ENCODE assay signal across 2 mouse cellular contexts in the genomic region with DNA sequence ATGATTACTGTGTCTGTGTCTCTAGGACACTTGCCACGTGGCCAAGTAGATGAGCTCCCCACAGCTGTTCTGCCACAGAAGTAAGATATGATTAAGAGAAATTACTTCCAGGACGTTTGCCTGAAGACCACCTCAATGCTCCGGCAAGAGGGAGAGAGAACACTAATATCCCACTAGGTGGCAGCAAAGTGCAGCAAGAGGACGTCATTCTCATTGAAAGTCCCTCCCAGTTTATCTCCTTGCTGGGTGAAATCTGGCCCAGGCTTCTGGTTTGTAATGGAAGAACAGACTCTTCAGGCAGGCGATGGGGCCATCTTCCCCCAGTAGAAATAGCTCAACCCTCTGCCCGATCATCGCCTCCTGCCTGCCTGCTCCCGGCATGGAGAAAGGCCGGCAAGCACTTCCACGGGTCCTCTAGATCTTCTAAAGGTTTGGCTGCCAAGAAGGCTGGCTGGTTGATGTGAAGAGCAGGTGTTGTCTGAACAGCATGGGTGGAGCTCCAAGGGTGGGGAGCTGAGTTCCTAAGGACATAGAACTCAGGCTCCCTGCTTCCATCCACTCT.
TF ChIP-seq lines count a peak whose summit lies in the region.

No protein-coding gene starts in this region.

TF ChIP-seq in C2C12, 6 proteins besides CTCF, POLR2A, EP300 and RAD21:
- TF ChIP-seq MAX (IDR thresholded peaks at IDR 0.05) (no peak), USF1 (IDR thresholded peaks at IDR 0.05; ENCODE audit: low read depth) (no peak), CEBPB (IDR thresholded peaks at IDR 0.05; ENCODE audit: low read depth) (no peak), FOSL1 (IDR thresholded peaks at IDR 0.05; ENCODE audit: insufficient read depth, low read length, poor library complexity, severe bottlenecking) (no peak), MYOD1 (IDR thresholded peaks at IDR 0.05; ENCODE audit: control insufficient read depth, insufficient read length, low read depth) (no peak), MYOG (IDR thresholded peaks at IDR 0.05; ENCODE audit: control insufficient read depth, extremely low read depth, insufficient read length) (no peak)

TF ChIP-seq in myocyte, 11 proteins besides CTCF, POLR2A, EP300 and RAD21:
- TF ChIP-seq SRF (IDR thresholded peaks at IDR 0.05; ENCODE audit: control insufficient read depth, insufficient read length, low read depth) (no peak), MAX (IDR thresholded peaks at IDR 0.05; ENCODE audit: low read depth) (no peak), CEBPB (IDR thresholded peaks at IDR 0.05; ENCODE audit: insufficient read depth, poor library complexity, severe bottlenecking) (no peak), TCF12 (IDR thresholded peaks at IDR 0.05; ENCODE audit: insufficient read depth, poor library complexity, severe bottlenecking) (no peak), MYOG (IDR thresholded peaks at IDR 0.05; ENCODE audit: control insufficient read depth in 1 of 3, insufficient read depth in 1 of 3, insufficient read length in 2 of 3, low read depth in 2 of 3) (peak in 1 of 3 experiments; percentile 27), MYOD1 (IDR thresholded peaks at IDR 0.05; ENCODE audit: control insufficient read depth in 1 of 3, insufficient read length in 2 of 3, low read depth in 2 of 3) (peak in 2 of 3 experiments; percentile 57 to 69)
